Mouse (Mus musculus) gastrocnemius, adult 18-20 months (tissue): ENCODE measurements at regions not wholly inside any gene's neighbourhood (a gene's known extent, or its start where the extent isn't known, plus 50 kb on each side); places are given as distances from the start of the nearest gene placed in this dataset.
"Not testable (repeated sequence)": the region's sequence is repeated elsewhere in the genome, so short reads cannot be mapped to it uniquely, and the experiment has no call there.

Experiments
- DNase-seq: peaks from one replicate; pipeline ENCODE4 v3.0.0; 2021; ENCODE audit warnings: low spot score

- not testable (repeated sequence) for DNase-seq
Measured at GRCm38 (mm10) chr14:53033221-53033620, 537.7 kb upstream of the Olfr1507 start.

- DNase-seq, result not testable (repeated sequence)
Measured at GRCm38 (mm10) chr14:53032498-53032897, 536.9 kb upstream of the Olfr1507 start.

GRCm38 (mm10) chr14:53030227-53030626 lies 534.7 kb upstream of the Olfr1507 start:
- DNase-seq, result not testable (repeated sequence)

- DNase-seq, result not testable (repeated sequence)
Measured at GRCm38 (mm10) chr14:53026958-53027357, 531.4 kb upstream of the Olfr1507 start.

GRCm38 (mm10) chr14:53020152-53020551 lies 524.6 kb upstream of the Olfr1507 start:
- DNase-seq, result not testable (repeated sequence)

GRCm38 (mm10) chr14:53007741-53008140 lies 512.2 kb upstream of the Olfr1507 start:
- not testable (repeated sequence) for DNase-seq

GRCm38 (mm10) chr14:53007323-53007722 lies 511.8 kb upstream of the Olfr1507 start:
- DNase-seq, result not testable (repeated sequence)

GRCm38 (mm10) chr14:53001289-53001688 lies 505.7 kb upstream of the Olfr1507 start:
- DNase-seq, result not testable (repeated sequence)

GRCm38 (mm10) chr14:52992106-52992760 lies 496.7 kb upstream of the Olfr1507 start:
- DNase-seq, result not testable (repeated sequence)

GRCm38 (mm10) chr14:52991328-52991665 lies 495.7 kb upstream of the Olfr1507 start:
- DNase-seq, result not testable (repeated sequence)

- not testable (repeated sequence) for DNase-seq
Measured at GRCm38 (mm10) chr14:52990569-52991327, 495.2 kb upstream of the Olfr1507 start.

GRCm38 (mm10) chr14:52989940-52990339 lies 494.4 kb upstream of the Olfr1507 start:
- DNase-seq, result not testable (repeated sequence)

GRCm38 (mm10) chr14:52988563-52988962 lies 493.0 kb upstream of the Olfr1507 start:
- not testable (repeated sequence) for DNase-seq

- not testable (repeated sequence) for DNase-seq
Measured at GRCm38 (mm10) chr14:52972207-52973003, 476.9 kb upstream of the Olfr1507 start.

GRCm38 (mm10) chr14:52962110-52962509 lies 466.6 kb upstream of the Olfr1507 start:
- DNase-seq, result not testable (repeated sequence)

GRCm38 (mm10) chr14:52956515-52956914 lies 461.0 kb upstream of the Olfr1507 start:
- DNase-seq, result not testable (repeated sequence)

- not testable (repeated sequence) for DNase-seq
Measured at GRCm38 (mm10) chr14:52944925-52945324, 449.4 kb upstream of the Olfr1507 start.

GRCm38 (mm10) chr14:52942438-52942837 lies 446.9 kb upstream of the Olfr1507 start:
- DNase-seq, result not testable (repeated sequence)

- not testable (repeated sequence) for DNase-seq
Measured at GRCm38 (mm10) chr14:52941747-52942146, 446.2 kb upstream of the Olfr1507 start.

- DNase-seq, result not testable (repeated sequence)
Measured at GRCm38 (mm10) chr14:52920138-52920537, 424.6 kb upstream of the Olfr1507 start.

GRCm38 (mm10) chr14:52913814-52914213 lies 418.3 kb upstream of the Olfr1507 start:
- DNase-seq, result not testable (repeated sequence)

- DNase-seq, result not testable (repeated sequence)
Measured at GRCm38 (mm10) chr14:52899629-52900028, 404.1 kb upstream of the Olfr1507 start.
